Mouse (Mus musculus): ENCODE results near the gene Dazap1.

DNA sequence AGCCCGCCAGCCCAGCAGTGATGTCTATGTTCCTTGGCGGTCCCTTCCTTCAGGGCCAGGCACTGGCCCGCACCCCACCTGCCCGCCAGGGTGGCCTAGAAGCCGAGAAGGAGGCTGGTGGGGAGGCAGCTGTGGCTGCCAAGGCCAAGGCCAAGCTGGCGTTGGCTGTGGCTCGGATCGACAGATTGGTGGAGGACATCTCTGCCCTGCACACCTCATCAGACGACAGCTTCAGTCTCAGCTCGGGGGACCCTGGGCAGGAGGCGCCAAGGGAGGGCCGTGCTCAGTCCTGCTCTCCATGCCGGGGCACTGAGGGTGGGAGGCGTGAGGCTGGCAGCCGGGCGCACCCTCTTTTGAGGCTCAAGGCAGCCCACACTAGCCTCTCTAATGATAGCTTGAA, 50.3 kb downstream of the Dazap1 start:
- TF ChIP-seq CTCF (conservative IDR thresholded peaks at IDR 0.05; ENCODE audit: low read length) (no peak), NANOG (IDR thresholded peaks at IDR 0.05; ENCODE audit: borderline replicate concordance, low read length) (no peak), POU5F1 (IDR thresholded peaks at IDR 0.05; ENCODE audit: borderline replicate concordance, low read length) (no peak)
